Mouse (Mus musculus) spleen, adult 2 months (tissue): Measurements from ENCODE around the gene Psme3. TPM values are rescaled to one million over a fixed set of nuclear protein-coding genes. Genes with fewer than 3 reads are reported as not detected.

Experiments
- DNase-seq, 2 experiments: peaks; one replicate each; pipeline versions ENCODE4 v3.0.0 to v3.0.0-alpha.2; 2012 to 2021; ENCODE audit warnings: low spot score in 2 of 2, low read depth in 1 of 2
- H3K27ac ChIP-seq: fragments of 200-500 bp; 2 replicates; pipeline ENCODE4 v1.5.1; 2012; ENCODE audit warnings: low read length, inconsistent platforms; ENCODE audit not compliant: insufficient read depth
- H3K27me3 ChIP-seq: fragments of 200-500 bp; 2 replicates; pipeline ENCODE4 v1.6.1; 2012; ENCODE audit warnings: mild to moderate bottlenecking, moderate library complexity, low read length, inconsistent platforms; ENCODE audit not compliant: control insufficient read depth, insufficient read depth
- H3K36me3 ChIP-seq: fragments of 200-500 bp; 2 replicates; pipeline ENCODE4 v1.6.1; 2012; ENCODE audit warnings: mild to moderate bottlenecking, low read length, inconsistent platforms; ENCODE audit not compliant: control insufficient read depth, insufficient read depth
- H3K4me1 ChIP-seq: fragments of 200-500 bp; 2 replicates; pipeline ENCODE4 v1.6.1; 2011; ENCODE audit warnings: inconsistent platforms; ENCODE audit not compliant: control insufficient read depth, insufficient read depth, insufficient read length
- H3K4me3 ChIP-seq: fragments of 200-500 bp; 2 replicates; pipeline ENCODE4 v1.5.1; 2011; ENCODE audit warnings: mild to moderate bottlenecking, inconsistent platforms; ENCODE audit not compliant: insufficient read depth, insufficient read length; ENCODE audit errors: extremely low read depth
- CTCF ChIP-seq: fragments of 200-500 bp; IDR thresholded peaks from 2 replicates; pipeline ENCODE4 v1.5.1; 2011; ENCODE audit warnings: mild to moderate bottlenecking, inconsistent platforms; ENCODE audit not compliant: insufficient read depth, insufficient read length, insufficient replicate concordance; ENCODE audit errors: extremely low read depth
- POLR2A ChIP-seq: fragments of 200-500 bp; IDR thresholded peaks from 2 replicates; pipeline ENCODE4 v1.6.1; 2011; ENCODE audit warnings: low read depth, low read length, inconsistent platforms
- WGBS: fragments of 180-500 bp; shearing (Covaris S2); methylation state at CpG from one replicate; pipeline ENCODE4 v1.1.7; 2018; 5-methylcytosine and 5-hydroxymethylcytosine counted together
- polyA plus RNA-seq: library from polyadenylated mRNA; depleted of rRNA; stranded (reverse); fragments of >200 nt; gene quantifications from 2 replicates; pipeline ENCODE4 v1.2.3, GENCODE M21; 2012; rRNA removed

Psme3 gene
- polyA plus RNA-seq, 1 experiment: 73.8 TPM

DNA sequence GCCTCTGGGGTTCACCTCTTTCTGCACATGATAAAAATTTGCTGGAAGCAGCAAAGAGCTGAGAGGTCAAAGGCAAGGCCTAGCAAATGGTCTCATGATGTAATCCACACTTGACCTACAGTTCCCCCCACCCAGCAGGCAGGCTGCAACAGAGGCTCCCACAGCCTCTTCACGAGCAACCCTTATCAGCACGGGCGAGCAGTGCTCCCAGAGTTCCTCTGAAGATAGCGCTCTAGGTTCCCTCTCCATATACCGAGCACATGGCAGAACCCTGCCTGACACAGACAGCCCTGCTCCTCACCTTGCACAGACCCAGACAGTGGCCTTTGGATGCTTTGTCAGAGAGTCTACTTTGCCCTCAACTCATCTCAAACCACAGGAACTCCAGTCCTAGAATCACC, 48.5 kb downstream of the Psme3 start:
- Histone ChIP-seq H3K27ac (no peak overlapping the region), H3K36me3 (no peaks in the 10 kb centered on the region), H3K4me3 (no peak overlapping the region), H3K4me1 (no peaks in the 10 kb centered on the region), H3K27me3 (no peaks in the 10 kb centered on the region)
- no peak for TF ChIP-seq CTCF
- no peak for TF ChIP-seq POLR2A
- DNase-seq: no peak
- WGBS: 79% methylated on average over 5 of the region's 5 CpGs

DNA sequence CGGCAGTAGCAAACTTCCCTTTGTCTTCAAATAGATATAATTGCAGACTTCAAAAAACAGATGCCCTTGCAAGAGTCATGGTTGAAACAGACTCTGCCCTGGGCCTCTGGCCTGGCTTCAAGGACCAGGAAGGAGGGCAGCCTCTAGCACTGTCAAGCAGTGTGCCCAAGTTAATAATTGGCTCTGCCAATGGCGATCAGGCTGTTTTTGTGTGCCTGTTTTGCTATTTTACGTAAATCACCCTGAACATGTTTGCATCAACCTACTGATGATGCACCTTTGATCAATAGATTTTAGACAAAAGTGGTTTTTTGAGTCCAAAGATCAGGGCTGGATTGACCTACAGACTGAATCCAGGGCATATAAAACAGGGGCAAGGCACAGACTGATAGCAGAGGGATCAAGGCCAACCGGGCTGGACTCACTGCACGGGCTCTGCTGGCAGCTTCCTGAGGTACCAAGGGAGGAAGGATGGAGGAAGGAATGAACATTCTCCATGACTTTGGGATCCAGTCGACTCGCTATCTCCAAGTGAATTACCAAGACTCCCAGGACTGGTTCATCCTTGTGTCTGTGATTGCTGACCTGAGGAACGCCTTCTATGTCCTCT, 51.4 kb downstream of the Psme3 start, which contains the start of gene G6pc:
G6pc (plus strand) TSS at position 236 of the 610 bp plus-strand sequence.
- Histone ChIP-seq H3K4me1 (no peaks in the 10 kb centered on the region), H3K36me3 (no peaks in the 10 kb centered on the region), H3K27ac (no peak within 1 kb of the TSS), H3K4me3 (no peak within 1 kb of the TSS), H3K27me3 (no peaks in the 10 kb centered on the region)
- 90% methylated on average over 8 of the region's 8 CpGs for WGBS
- no peak for DNase-seq
- TF ChIP-seq POLR2A (no peak), CTCF (no peak)

DNA sequence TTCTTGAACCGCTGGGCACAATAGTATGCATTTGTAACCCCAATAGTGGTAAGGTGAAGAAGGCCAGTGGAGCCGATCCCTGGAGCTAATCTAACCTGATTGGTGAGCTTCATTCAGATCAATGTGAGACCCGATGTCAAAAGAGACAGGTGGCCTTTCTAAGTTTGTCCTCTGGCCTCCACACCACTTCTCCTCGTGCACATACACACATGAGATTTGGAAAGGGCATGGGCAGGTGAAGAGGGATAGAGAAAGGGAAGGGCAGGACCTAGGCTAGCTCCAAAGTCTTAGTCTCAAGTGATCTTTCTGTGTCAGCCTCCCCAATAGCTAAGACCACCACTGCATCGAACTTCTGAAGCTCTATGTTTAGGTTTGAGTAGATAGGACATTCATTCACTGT, 54.1 kb downstream of the Psme3 start:
- no peaks in the 10 kb centered on the region for H3K27me3 ChIP-seq
- no peaks in the 10 kb centered on the region for H3K4me1 ChIP-seq
- WGBS: 82% methylated on average over 5 of the region's 5 CpGs
- no peak for TF ChIP-seq POLR2A
- no peak for TF ChIP-seq CTCF
- H3K36me3 ChIP-seq: no peaks in the 10 kb centered on the region
- no peak for DNase-seq
- H3K4me3 ChIP-seq: no peak overlapping the region
- H3K27ac ChIP-seq: no peak overlapping the region

Other genes starting within 250 kb of the Psme3 start
- 28.6 and 34.8 TPM in 2 replicates for gene Naglu, start 246.2 kb upstream of the Psme3 start, polyA plus RNA-seq
- 1.2 and 1.3 TPM in 2 replicates for gene Hsd17b1, start 237.8 kb upstream of the Psme3 start, polyA plus RNA-seq
- 26.6 and 36.9 TPM in 2 replicates for gene Coasy, start 233.6 kb upstream of the Psme3 start, polyA plus RNA-seq
- 20.3 and 23.9 TPM in 2 replicates for gene Mlx, start 228.9 kb upstream of the Psme3 start, polyA plus RNA-seq
- gene Psmc3ip, start 220.8 kb upstream of the Psme3 start, polyA plus RNA-seq: 0.85 and 0.90 TPM in 2 replicates
- gene Retreg3, start 196.3 kb upstream of the Psme3 start, polyA plus RNA-seq: 57.8 and 61.3 TPM in 2 replicates
- 16.4 and 17.7 TPM in 2 replicates for gene Tubg1, start 196.3 kb upstream of the Psme3 start, polyA plus RNA-seq
- 3.6 and 4.8 TPM in 2 replicates for gene Tubg2, start 160.3 kb upstream of the Psme3 start, polyA plus RNA-seq
- gene Cntnap1, start 145.7 kb upstream of the Psme3 start, polyA plus RNA-seq: 1.3 and 1.4 TPM in 2 replicates
- 5.8 and 8.4 TPM in 2 replicates for gene Plekhh3, start 144.9 kb upstream of the Psme3 start, polyA plus RNA-seq
- 1.6 and 1.9 TPM in 2 replicates for gene Ccr10, start 140.8 kb upstream of the Psme3 start, polyA plus RNA-seq
- gene Ezh1, start 89.8 kb upstream of the Psme3 start, polyA plus RNA-seq: 28.3 and 30.9 TPM in 2 replicates
- 47.6 and 59.7 TPM in 2 replicates for gene Ramp2, start 70.2 kb upstream of the Psme3 start, polyA plus RNA-seq
- gene Vps25, start 62.5 kb upstream of the Psme3 start, polyA plus RNA-seq: 56.3 and 62.2 TPM in 2 replicates
- 1.9 and 2.2 TPM in 2 replicates for gene Wnk4, start 55.6 kb upstream of the Psme3 start, polyA plus RNA-seq
- gene Cntd1, start 37.2 kb upstream of the Psme3 start, polyA plus RNA-seq: 0.06 and 0.19 TPM in 2 replicates
- gene Coa3, start 37.1 kb upstream of the Psme3 start, polyA plus RNA-seq: 148 TPM in 2 replicates
- gene Becn1, start 13.9 kb upstream of the Psme3 start, polyA plus RNA-seq: 64.0 and 98.6 TPM in 2 replicates
- 9.1 and 10.6 TPM in 2 replicates for gene Aoc2, start 8.8 kb downstream of the Psme3 start, polyA plus RNA-seq
- 2.2 and 2.3 TPM in 2 replicates for gene Aoc3, start 14.4 kb downstream of the Psme3 start, polyA plus RNA-seq
- 0.07 TPM in 1 of 2 replicates, not detected in the other for gene G6pc, start 51.3 kb downstream of the Psme3 start, polyA plus RNA-seq
- gene Aarsd1, start 101.4 kb downstream of the Psme3 start, polyA plus RNA-seq: 17.3 and 18.3 TPM in 2 replicates
- gene Gm27029, start 108.6 kb downstream of the Psme3 start, polyA plus RNA-seq: 0.11 and 0.29 TPM in 2 replicates
- 14.2 and 18.3 TPM in 2 replicates for gene Rundc1, start 108.9 kb downstream of the Psme3 start, polyA plus RNA-seq
- 1.1 TPM in 2 replicates for gene Ptges3l, start 109.1 kb downstream of the Psme3 start, polyA plus RNA-seq
- gene Rpl27, start 126.1 kb downstream of the Psme3 start, polyA plus RNA-seq: 430 and 509 TPM in 2 replicates
- gene Ifi35, start 132.2 kb downstream of the Psme3 start, polyA plus RNA-seq: 44.3 and 53.1 TPM in 2 replicates
- gene Rnd2, start 148.8 kb downstream of the Psme3 start, polyA plus RNA-seq: 2.4 and 3.2 TPM in 2 replicates
- gene Vat1, start 150.0 kb downstream of the Psme3 start, polyA plus RNA-seq: 56.9 and 59.6 TPM in 2 replicates
- 1.2 and 1.5 TPM in 2 replicates for gene Brca1, start 235.7 kb downstream of the Psme3 start, polyA plus RNA-seq
- 66.6 and 68.8 TPM in 2 replicates for gene Nbr1, start 235.9 kb downstream of the Psme3 start, polyA plus RNA-seq